Mouse (Mus musculus) fat pad, adult 2 months (tissue): ENCODE measurements around the gene Clrn1.
A peak's percentile ranks its signal among the peaks of the same experiment; 100 is the strongest.
"Not testable (repeated sequence)": the region's sequence is repeated elsewhere in the genome, so short reads cannot be mapped to it uniquely, and the experiment has no call there.

Experiments
- DNase-seq: peaks from one replicate; pipeline ENCODE4 v3.0.0-alpha.2; 2011; ENCODE audit warnings: low read depth, low spot score; ENCODE audit errors: extremely low read depth

Gene Clrn1

DNA sequence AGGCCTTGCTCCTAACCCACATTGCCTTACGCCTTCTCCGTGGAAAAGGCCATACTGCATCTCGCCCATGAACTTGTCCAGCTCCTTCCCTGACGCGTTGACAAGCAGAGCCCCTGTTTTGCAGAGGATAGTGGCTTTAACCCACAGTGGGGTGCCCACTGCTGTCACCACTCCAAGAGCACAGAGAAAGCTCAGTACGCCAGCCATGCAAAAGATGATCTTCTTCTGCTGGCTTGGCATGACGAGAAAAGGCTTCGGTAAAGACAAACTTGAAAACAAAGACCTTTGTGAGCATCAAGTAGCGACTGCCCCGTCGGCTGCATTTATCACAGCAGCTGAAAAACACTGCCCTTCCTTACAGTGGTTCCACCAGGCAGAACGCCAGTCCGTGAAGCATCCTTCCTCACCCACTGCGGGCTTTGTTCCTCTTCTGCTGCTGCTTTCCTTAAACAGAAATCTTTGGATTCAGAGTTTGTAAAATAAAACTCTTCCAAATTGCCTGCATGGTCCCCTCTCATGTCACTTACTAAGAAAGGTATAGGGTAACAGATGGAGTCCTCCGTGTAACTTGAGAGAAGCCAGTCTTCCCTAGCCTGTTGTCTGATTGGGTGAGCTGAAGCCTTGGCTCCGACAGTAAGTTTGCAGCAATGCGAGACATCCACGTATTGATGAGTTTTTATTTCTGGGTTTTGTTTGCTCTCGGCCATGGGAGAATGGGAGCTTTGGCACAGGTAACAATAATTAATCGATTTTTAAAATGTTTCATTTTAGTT, at the start of gene Clrn1:
TSS of gene Clrn1 (minus strand) at position 540 of the 773 bp plus-strand sequence.
- DNase-seq, result no peak

DNA sequence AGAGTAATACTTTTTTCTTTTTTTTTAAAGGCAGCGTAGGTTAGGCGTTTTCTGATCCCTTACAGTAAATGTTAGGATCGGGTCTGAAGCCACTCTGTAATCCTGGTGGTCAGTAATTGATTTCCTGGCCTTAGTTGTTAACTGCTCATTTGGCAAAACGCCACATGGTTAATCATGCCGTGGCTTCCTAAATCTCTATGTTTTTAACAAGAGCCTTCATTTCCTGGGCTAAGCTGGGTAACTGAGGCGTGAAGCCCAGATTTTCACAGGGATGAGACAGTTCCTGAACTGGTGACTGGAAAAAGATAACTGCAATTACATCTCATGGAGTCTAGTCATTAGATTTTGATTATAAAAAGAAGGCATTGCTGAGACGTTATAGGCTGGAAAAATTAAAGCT, 38.9 kb upstream of the Clrn1 start:
- DNase-seq, result no peak

DNA sequence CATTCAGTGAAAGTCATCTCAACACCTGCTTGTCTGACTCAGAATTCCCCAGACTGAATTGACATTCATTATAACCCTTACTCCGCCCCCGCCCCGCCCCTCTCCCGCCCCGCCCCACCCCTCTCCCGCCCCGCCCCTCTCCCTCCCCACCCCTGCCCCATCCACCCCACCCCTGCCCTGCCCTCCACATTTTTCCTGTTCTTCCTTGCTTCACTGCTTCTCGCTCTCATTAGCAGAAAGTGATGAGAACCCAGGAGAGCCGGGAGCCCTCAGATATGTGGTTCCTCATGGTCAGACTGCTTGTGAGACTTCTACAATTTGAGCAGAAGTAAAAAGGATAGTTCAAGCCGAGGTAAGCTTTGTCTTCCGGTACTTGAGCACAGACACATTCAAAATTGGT, 38.0 kb upstream of the Clrn1 start:
- DNase-seq, result no peak

DNA sequence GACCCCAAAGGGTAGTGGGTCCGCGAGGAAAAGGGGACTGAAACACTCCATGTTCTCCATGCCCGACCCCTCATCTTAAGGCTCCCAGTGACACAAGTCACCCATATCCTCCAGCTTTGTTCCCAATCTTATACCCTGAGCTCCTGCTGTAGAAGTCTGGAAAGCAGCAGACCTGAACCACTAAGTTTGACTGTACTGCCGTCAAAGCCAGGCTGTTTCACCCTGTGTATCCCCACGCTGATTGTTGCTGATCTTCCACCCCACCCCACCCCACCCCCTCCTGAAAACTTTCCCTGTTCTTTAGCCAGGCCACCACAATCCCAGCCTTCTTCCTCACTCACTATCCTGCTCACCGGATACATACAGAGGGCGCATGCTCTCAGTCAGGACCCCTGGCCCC, 37.5 kb upstream of the Clrn1 start:
- DNase-seq, result no peak

DNA sequence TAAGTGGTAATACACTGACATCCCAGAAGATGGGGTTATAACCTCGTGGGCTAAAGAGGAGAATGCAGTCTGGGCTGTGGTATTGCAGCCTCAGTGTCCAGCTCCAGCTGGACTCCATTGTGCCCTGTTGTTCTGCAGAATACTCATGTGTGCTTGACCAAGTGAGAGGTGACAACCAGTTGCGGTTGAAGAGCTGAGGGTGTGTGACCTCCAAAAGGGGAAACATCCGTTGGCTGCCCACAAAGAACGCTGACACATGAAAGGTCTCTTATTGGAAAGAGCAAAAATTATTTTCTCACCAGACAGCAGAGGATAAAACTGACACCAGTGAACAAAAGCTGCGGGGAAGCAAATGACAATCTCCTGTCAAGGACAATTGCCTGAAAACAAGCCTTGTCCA, 36.2 kb upstream of the Clrn1 start:
- DNase-seq, result no peak

DNA sequence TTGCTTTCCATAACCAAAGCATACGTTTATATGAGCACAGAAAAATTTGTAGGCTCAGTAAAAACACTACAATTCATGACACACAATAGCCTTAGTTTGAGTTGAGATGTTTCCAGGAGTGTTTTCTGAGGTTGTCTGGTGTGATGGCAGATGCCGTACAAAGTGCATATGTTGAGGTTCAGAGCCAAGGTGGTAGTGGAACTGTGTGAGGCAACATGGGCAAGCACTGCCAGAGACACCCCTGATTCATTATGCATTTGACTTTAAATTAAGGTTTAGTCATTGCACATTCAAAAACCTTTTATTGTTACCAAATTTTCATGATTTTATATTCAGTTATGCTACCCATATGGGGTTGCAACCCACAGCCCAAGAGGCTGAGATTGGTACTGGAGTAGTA, 19.5 kb upstream of the Clrn1 start:
- DNase-seq, result no peak

- no peak for DNase-seq
These were observed 17.1 kb upstream of the Clrn1 start for GRCm38 (mm10) chr3:58902051-58902758.

- peak; percentile 58 for DNase-seq
These were observed 10.0 kb upstream of the Clrn1 start for GRCm38 (mm10) chr3:58895131-58895530.

DNA sequence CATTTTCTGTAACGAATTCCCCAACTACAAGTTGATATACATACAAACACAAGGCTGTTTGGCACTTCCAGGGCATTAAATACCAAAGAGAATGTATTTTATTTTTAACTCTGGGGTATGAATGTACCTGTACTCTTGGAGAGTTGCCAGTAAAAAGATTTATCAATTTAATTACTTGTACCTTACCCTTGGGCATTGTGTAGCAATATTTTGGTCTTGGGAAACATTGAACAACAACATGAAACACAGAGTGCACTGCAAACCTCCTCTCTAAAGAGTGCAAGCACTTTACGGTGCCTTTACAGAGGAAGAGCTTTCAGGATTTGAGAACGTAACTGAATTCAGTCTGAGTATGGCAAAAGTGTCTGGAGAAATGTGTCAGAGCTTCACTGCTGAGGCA, 9.4 kb upstream of the Clrn1 start:
- DNase-seq, result peak; percentile 71

DNA sequence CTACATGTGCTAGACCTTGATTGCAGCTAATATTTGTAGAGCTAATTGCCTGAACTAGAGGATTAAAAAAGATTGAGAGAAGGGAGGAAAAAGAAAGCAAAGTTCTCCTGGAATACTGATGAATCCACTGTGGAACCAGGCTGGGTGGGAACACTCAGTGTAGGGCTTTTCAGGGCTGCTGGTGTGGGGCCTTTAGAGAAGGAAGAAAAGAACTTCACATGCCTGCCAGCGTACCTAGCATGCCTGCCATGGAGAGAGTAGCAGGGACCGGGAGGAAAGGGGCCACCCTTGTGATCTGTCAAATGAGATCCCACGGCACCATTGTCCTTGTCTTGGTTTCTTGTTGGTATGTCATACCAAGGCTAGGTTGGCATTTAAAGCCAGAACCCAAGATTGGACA, 4.5 kb upstream of the Clrn1 start:
- DNase-seq, result no peak

DNA sequence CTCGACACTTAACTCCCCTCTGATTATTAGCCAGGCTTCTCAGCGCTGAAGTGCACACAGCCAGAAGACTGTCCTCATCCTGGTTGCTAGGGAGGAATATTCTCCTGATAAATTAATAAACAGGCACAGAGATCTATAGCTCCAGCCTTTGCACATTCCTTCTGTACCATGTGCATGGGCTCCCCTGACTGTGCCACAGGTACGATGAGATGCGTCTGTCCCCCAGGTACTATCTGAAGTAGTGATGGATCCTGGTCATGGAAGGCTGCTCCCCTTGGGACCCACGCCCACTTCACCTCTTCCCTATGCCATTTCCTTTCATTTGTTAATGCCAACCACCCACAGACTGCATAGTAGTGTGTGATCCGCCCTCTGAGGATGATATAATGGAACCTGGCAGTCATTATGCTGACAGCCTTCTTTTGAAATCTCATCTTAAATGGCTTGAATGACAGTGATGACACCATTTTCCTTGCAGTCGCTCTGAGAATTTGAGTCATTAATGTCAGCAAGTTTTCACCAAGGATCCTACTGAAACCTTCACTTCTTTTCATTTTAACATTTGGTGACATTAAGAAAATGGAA, 3.1 kb upstream of the Clrn1 start:
- no peak for DNase-seq

DNA sequence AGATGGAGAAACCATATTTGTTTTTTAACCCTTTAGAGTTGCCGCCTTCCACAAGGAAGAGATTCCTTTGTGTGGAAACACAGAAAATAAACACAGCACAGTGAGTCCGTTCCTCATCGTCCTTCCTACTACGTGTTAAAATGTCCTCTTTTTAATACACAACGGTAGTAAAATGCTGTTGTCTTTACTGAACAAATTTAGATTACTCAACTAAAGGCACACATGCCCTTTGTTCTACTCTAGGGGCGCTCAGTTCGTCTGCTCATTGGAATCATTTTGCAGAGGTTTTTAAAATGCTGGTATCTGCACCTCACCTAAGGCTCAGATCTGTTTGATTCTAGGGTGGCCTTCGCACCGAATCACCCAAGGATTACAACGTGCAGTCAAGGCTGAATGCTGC, 2.6 kb upstream of the Clrn1 start:
- DNase-seq, result no peak

DNA sequence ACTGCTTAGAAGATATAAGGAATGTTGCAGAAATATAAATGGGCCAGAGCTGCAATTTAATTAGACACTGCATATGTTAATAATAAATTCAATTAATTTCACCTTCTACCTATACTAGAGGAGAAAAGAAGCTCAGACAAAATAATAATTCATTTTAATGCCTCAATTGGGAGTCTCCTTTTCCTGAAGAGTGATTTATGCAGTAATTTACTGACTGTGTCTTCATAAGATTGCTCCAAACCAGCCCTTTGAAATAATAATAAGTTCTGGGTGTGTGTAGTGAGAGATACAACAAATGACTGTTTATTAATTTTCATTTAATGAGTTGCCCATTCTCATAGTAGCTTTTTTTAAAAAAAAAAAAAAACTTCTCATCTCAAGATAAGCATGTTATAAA, 1.6 kb downstream of the Clrn1 start:
- no peak for DNase-seq

DNA sequence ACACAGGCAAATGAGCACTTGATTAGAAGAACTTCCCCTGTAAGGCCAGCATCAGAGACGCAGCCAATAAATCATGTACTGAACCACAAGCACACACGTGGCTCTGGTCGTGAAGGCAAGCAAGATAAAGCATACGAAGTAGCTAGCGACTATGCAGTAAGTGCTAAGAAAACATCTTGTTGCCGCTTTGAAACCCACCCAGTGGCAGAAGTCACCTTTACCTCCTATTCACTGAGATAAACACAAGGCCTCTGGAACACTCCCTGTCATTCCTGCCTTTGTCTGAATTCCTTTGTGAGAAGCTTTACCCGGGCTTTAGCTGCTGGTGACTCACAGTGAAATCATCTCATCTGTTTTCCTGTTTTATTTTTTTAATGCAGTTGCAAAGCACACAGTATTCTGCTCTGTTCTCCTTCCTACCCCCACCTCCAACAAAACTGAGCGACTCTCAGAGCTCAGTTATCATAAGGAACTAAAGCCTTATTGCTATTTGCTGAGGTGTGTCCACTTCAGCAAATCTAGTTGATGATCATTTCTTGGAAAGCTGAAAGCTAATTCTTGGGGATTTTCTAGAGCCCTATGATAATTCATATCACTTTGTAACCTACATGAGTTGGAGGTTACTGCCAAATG, 2.1 kb downstream of the Clrn1 start:
- no peak for DNase-seq

- DNase-seq, result no peak
These were observed 4.1 kb downstream of the Clrn1 start for GRCm38 (mm10) chr3:58881016-58881415.

- DNase-seq, result no peak
These were observed 5.0 kb downstream of the Clrn1 start for GRCm38 (mm10) chr3:58880181-58880580.

- not testable (repeated sequence) for DNase-seq
These were observed 13.3 kb downstream of the Clrn1 start for GRCm38 (mm10) chr3:58871882-58872281.

- DNase-seq, result no peak
These were observed 19.4 kb downstream of the Clrn1 start for GRCm38 (mm10) chr3:58865690-58866089.

DNA sequence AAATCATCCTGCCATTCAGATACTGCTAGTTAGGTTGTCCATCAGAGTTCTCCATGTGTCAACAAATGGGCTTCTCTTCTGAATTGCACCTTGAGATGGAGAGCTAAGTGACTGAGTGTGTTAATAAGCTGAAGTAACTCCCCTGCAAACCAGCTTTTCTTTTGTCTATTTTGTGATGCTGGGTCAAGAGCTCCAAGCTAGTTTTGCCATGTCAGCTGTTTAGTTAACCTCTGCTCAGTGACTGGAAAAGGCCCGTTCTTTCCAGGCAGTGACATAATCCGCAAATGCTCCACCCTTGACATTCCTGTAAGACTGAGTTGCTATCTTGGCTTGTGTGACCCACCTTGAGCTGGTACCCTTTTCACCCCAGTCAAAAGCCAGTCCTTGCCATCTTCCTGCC, 22.2 kb downstream of the Clrn1 start:
- DNase-seq, result no peak

DNA sequence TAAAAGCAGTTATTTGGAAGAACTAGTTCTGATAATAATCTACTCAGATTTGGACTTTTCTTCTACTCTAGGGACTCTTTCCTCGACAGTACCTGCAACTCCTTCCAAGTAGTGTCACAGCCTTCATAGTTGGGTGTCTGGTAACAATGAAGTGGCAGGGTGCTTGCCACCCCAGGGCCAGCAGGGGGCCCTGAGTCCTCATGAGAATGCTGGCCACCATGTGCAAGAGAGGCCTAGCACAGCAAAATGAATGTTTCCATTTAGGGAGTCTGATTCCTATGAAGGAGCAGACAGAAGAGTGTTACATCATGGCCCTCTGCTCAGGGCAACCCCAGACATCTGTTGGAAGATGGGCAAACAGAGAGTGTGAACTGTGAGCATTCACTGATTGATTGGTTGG, 41.7 kb downstream of the Clrn1 start:
- DNase-seq, result no peak

- DNase-seq, result no peak
These were observed 51.5 kb downstream of the Clrn1 start for GRCm38 (mm10) chr3:58833442-58834160.
